Mouse (Mus musculus): Measurements from ENCODE around the gene Mrpl39. TPM values are rescaled to one million over a fixed set of nuclear protein-coding genes. Genes with fewer than 3 reads are reported as not detected.

The Mrpl39 gene
- 42.5 TPM for polyA plus RNA-seq (2017; shearing (Covaris generic))

DNA sequence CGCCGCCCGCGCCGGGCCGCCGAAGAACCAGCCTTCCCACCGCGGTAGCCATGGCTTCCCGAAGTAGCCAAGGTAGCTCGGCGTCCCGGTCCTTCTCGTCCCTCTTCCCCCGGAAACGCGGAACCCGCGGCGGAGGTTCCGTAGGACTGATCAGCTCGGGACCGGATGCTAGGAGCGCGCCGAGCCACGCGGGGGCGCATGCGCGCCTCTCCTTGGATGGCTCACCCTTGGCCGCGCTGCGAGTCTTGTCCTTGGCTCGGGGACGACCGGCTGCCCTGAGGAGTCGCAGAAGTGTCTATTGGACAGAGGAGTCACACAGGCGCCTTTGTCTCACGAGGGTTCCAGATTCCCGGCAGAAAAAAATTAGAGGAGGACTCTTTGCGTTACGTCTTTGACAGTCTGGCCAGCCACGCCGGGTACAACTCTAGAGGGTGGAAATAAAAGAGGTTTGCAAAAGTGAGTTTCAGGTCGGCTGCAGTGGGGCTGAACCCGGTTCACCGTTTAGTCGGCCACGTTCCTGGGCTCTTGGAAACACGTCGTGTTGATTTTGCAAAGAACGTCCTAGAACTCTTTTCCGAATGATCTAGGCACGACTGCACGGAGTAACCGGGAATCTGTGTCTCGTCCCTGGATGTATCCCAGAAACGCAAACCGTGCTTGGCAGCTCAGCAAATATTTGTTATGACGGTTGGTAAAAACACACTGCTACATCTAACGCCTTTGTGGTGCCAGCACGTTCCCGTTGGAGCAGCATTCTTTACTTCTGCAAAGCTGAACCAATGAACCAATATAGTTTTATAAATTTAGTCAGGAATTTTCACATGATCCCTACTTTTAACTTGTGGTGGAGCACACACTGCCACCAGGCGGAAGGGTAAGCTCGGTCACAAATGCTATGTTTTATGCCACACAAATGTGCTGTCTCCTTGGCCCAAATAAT lies at the start of gene Mrpl39:
Mrpl39 (minus strand) TSS at position 577 of the 940 bp plus-strand sequence.

DNA sequence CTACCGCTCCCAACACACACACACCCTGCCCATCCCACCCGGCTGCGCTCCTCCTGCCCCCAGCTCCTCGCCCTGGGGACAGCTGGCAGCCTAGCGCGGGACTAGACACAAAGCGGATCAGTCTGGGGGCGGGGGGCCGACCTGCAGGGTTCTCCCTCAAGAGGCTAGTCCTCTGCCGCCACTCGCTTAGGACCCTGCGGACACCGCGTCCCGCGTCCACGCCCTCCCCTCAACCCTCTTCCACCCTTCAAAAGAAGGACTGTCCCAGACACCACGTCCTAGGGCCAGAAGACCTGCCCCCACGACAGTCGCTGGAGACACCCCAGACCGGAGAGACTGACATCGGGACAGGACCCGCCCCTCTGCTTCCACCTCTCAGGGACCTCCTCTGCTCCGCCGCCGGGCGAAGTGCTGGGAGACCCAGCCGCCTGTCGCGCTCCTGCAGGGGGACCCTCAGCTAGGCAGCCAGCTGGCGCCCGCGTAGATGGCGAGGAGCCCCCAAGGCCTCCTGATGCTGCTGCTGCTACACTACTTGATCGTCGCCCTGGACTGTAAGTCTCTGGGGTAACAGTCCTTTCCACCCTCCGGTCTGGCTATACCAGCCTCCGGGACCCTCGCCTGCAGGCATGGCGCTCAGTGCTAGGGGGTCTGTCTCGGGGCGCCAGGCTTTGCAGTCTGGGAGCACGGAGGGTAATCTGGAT lies 38.6 kb upstream of the Mrpl39 start, which contains the start of gene Jam2:
Jam2 (plus strand) TSS at position 121 of the 701 bp plus-strand sequence.

Other genes with a start within 250 kb of the Mrpl39 start
- gene A730009L09Rik, start 220.6 kb downstream of the Mrpl39 start, polyA plus RNA-seq (2017; shearing (Covaris generic)) = not detected
- gene Jam2, start 38.4 kb upstream of the Mrpl39 start, polyA plus RNA-seq (2017; shearing (Covaris generic)) = 0.09 TPM
- gene Gabpa, start 99.2 kb upstream of the Mrpl39 start, polyA plus RNA-seq (2017; shearing (Covaris generic)) = 37.8 TPM
- gene Atp5j, start 99.9 kb upstream of the Mrpl39 start, polyA plus RNA-seq (2017; shearing (Covaris generic)) = 498 TPM

All from CD4-positive, CD25-positive, alpha-beta regulatory T cell, adult 9 weeks (primary cell).